Mouse (Mus musculus): ENCODE measurements at regions not wholly inside any gene's neighbourhood (a gene's known extent, or its start where the extent isn't known, plus 50 kb on each side); places are given as distances from the start of the nearest gene placed in this dataset.

DNA sequence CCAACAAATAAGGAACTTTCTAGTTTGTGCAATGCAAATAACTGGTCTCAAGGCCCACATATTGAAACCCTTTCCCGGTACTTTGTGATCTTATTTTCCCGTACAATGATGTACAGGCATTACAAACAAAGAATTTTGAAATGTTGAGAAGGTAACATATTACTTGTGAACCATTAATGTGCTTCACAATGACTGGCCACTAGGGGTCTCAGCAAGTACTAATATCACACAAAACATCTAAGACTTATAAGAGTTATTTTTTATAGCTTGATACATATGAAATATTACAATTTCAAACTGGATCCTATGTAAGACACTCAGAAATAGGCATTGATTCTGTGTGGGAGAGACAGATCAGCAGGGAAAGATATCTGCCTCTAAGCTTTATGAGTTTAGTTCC is 662.1 kb upstream of the Got2 start:
- TF ChIP-seq POLR2AphosphoS5 (IDR thresholded peaks at IDR 0.05; ENCODE audit: insufficient replicate concordance, low read depth, low read length) (no peak), GATA1 (IDR thresholded peaks at IDR 0.05; ENCODE audit: borderline replicate concordance, low read length) (no peak), CTCF (IDR thresholded peaks at IDR 0.05; ENCODE audit: low read depth, low read length) (no peak), GATA2 (IDR thresholded peaks at IDR 0.05; ENCODE audit: borderline replicate concordance, low read depth, low read length) (no peak), TAL1 (conservative IDR thresholded peaks at IDR 0.05; ENCODE audit: low read depth, low read length) (no peak)
